ENCODE assay signal across 20 mouse cellular contexts in genomic region chr15:20634593-20634992, GRCm38 (mm10). TPM values are rescaled to one million over a fixed set of nuclear protein-coding genes. Genes with fewer than 3 reads are reported as not detected.
"Had no signal": no experiment of that assay in that cellular context is flagged by ENCODE, and none has a peak within 500 bp of the region (broad histone marks: within the 10 kb centered on the region; RNA-seq: fewer than 3 reads in every experiment).

No protein-coding gene starts in this region.

- H3K9me3 ChIP-seq: limb, embryonic 15.5 days; liver, embryonic 12.5 days; neural tube, embryonic 13.5 days had no signal

- H3K36me3 ChIP-seq: limb, embryonic 15.5 days; liver, embryonic 12.5 days; neural tube, embryonic 13.5 days had no signal

- DNase-seq: kidney, adult 8-10 months; kidney, postnatal 25 days; layer of hippocampus, adult 9-11 months; layer of hippocampus, postnatal 36 days; lung, embryonic 14.5 days; lung, postnatal 10 days; lung, postnatal 4 days; retina, postnatal 1 day; right cerebral cortex, postnatal 4 days; spleen, adult 18-20 months; thymus, adult 2 months; thymus, postnatal 36 days had no signal

- H3K4me3 ChIP-seq: limb, embryonic 15.5 days; liver, embryonic 12.5 days; neural tube, embryonic 13.5 days had no signal

- H3K27me3 ChIP-seq: limb, embryonic 15.5 days; liver, embryonic 12.5 days; neural tube, embryonic 13.5 days had no signal

- ATAC-seq: intestine, postnatal 0 days; liver, embryonic 12.5 days; midbrain, embryonic 16.5 days had no signal

- H3K4me2 ChIP-seq: limb, embryonic 15.5 days; liver, embryonic 12.5 days; lung, embryonic 14.5 days; midbrain, embryonic 11.5 days; neural tube, embryonic 13.5 days had no signal

- H3K27ac ChIP-seq: limb, embryonic 15.5 days; liver, embryonic 12.5 days; neural tube, embryonic 13.5 days had no signal

- H3K4me1 ChIP-seq: limb, embryonic 15.5 days; liver, embryonic 12.5 days had no signal

- H3K9ac ChIP-seq: limb, embryonic 15.5 days; liver, embryonic 12.5 days; lung, embryonic 14.5 days; neural tube, embryonic 13.5 days had no signal

RNA-seq across cellular contexts. Expression of gene Acot10, which starts 32.0 kb away (rescaled TPM):
- total RNA-seq: layer of hippocampus, postnatal 36 days had no signal
- polyA plus RNA-seq: limb, embryonic 11.5 days; limb, embryonic 15.5 days; liver, embryonic 12.5 days; liver, embryonic 16.5 days; midbrain, embryonic 11.5 days; thymus, adult 2 months had no signal
